In the genomic region with DNA sequence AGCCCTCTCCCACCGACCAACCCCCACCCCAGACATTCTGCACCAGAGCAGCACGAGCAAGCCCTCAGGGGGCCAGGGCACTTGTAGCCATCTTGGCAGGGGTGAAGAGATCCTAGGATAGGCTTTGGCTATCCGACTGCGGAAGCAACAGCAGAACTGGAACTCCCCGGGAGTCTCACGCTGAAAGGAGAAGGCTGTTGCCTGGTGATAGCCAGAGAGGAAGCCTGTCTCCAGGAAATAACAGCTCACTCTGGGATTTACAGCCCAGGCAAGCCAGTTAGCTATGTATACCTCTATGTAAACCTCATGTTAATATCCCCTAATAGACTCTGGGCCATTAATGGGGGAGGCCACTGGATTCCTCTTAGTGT, we compare ENCODE assay signal across 9 mouse cellular contexts. TPM values are rescaled to one million over a fixed set of nuclear protein-coding genes. Genes with fewer than 3 reads are reported as not detected.
DNase-seq lines count a peak whose midpoint lies in the region; ATAC-seq lines count a peak whose summit lies in the region.
"Had no signal": no experiment of that assay in that cellular context is flagged by ENCODE, and none has a peak within 500 bp of the region (broad histone marks: within the 10 kb centered on the region; RNA-seq: fewer than 3 reads in every experiment).

No protein-coding gene starts in this region.

- ATAC-seq in common myeloid progenitor, adult 5-6 weeks (replicated peaks; ENCODE audit: low read depth, poor library complexity, severe bottlenecking): peak; percentile 45
- no peak for ATAC-seq in liver, embryonic 16.5 days (ENCODE audit: low read depth)

- intact Hi-C loops in heart, postnatal 36 days (cut with DNase I): no loop called here

- H3K4me2 ChIP-seq in liver, embryonic 16.5 days (ENCODE audit: low read depth, low read length): peak overlapping the region; percentile 51

- H3K36me3 ChIP-seq in liver, embryonic 16.5 days (ENCODE audit: control insufficient read depth, insufficient read depth): peaks cover 10% of the 10 kb centered on the region

- H3K9ac ChIP-seq in liver, embryonic 16.5 days (ENCODE audit: low read depth, low read length): no peak overlapping the region

- H3K9me3 ChIP-seq in liver, embryonic 16.5 days (replicated peaks; ENCODE audit: control insufficient read depth, low read length): no peaks in the 10 kb centered on the region

- H3K4me3 ChIP-seq in liver, embryonic 16.5 days (ENCODE audit: low read depth, low read length): peak overlapping the region; percentile 30

- WGBS in liver, embryonic 16.5 days (ENCODE audit: insufficient replicate concordance): 14% methylated on average over 6 of the region's 6 CpGs

- peak; percentile 19 for DNase-seq in layer of hippocampus, adult 9-11 months
- no peak for DNase-seq in layer of hippocampus, adult 18-20 months (ENCODE audit: low spot score in 2 of 2)
- peak; percentile 43 to 45 for DNase-seq in heart, postnatal 36 days
- no peak for DNase-seq in MN1 (ENCODE audit: low spot score)
- DNase-seq in natural killer cell, adult 2 months (ENCODE audit: low spot score in 2 of 2): no peak
- no peak for DNase-seq in left cerebral cortex, adult 11 months (ENCODE audit: low spot score)

- H3K27ac ChIP-seq in liver, embryonic 16.5 days (ENCODE audit: low read length): no peak overlapping the region

- H3K4me1 ChIP-seq in liver, embryonic 16.5 days (ENCODE audit: control insufficient read depth, low read depth, low read length): peaks cover 15% of the 10 kb centered on the region

- no peaks in the 10 kb centered on the region for H3K27me3 ChIP-seq in liver, embryonic 16.5 days (ENCODE audit: control insufficient read depth, insufficient read depth, low read depth, low read length)

RNA-seq across cellular contexts. Expression of gene Lgals3bp, which starts 1.3 kb away (rescaled TPM):
- 10 to 100 TPM; 18.3 to 18.8 TPM for total RNA-seq in layer of hippocampus, adult 18-20 months (2021)
- total RNA-seq in common myeloid progenitor, adult 5-6 weeks (2017): 107 and 108 TPM in 2 replicates
- 10 to 100 TPM; 26.2 to 48.2 TPM for total RNA-seq in heart, postnatal 36 days (2021)
- 33.9 and 43.7 TPM in 2 replicates for polyA plus RNA-seq in liver, embryonic 16.5 days (2015; fragmentation: Nextera tagmentation; extraction: Ambion mirVana)

RNA-seq across cellular contexts. Expression of gene Cant1, which starts 18.3 kb away (rescaled TPM):
- 10 to 100 TPM; 41.4 to 44.8 TPM for total RNA-seq in layer of hippocampus, adult 18-20 months (2021)
- 12.1 and 21.0 TPM in 2 replicates for total RNA-seq in common myeloid progenitor, adult 5-6 weeks (2017)
- total RNA-seq in heart, postnatal 36 days (2021): 10 to 100 TPM; 16.4 to 18.3 TPM
- 6.8 and 8.2 TPM in 2 replicates for polyA plus RNA-seq in liver, embryonic 16.5 days (2015; fragmentation: Nextera tagmentation; extraction: Ambion mirVana)

RNA-seq across cellular contexts. Expression of gene C1qtnf1, which starts 27.5 kb away (rescaled TPM):
- total RNA-seq in layer of hippocampus, adult 18-20 months (2021): 1 to 10 TPM; 2.0 to 2.9 TPM
- total RNA-seq in common myeloid progenitor, adult 5-6 weeks (2017): not detected in 2 replicates
- total RNA-seq in heart, postnatal 36 days (2021): 10 to 100 TPM; 19.8 to 24.5 TPM
- 2.0 and 2.5 TPM in 2 replicates for polyA plus RNA-seq in liver, embryonic 16.5 days (2015; fragmentation: Nextera tagmentation; extraction: Ambion mirVana)
- total RNA-seq: hematopoietic stem cell, adult 5-6 weeks had no signal

RNA-seq across cellular contexts. Expression of gene Timp2, which starts 45.0 kb away (rescaled TPM):
- total RNA-seq in layer of hippocampus, adult 18-20 months (2021): 100 to 1,000 TPM; 201 to 256 TPM
- 8.9 and 24.3 TPM in 2 replicates for total RNA-seq in common myeloid progenitor, adult 5-6 weeks (2017)
- 100 to 1,000 TPM; 118 to 123 TPM for total RNA-seq in heart, postnatal 36 days (2021)
- polyA plus RNA-seq in liver, embryonic 16.5 days (2015; fragmentation: Nextera tagmentation; extraction: Ambion mirVana): 5.1 and 6.1 TPM in 2 replicates

RNA-seq across cellular contexts. Expression of gene Cep295nl, which starts 58.3 kb away (rescaled TPM):
- total RNA-seq in layer of hippocampus, adult 18-20 months (2021): 1 to 10 TPM in 1 of 2 experiments, under 1 TPM in 1; 0.61 to 1.2 TPM
- not detected in 2 replicates for total RNA-seq in common myeloid progenitor, adult 5-6 weeks (2017)
- under 1 TPM; 0.56 to 0.76 TPM for total RNA-seq in heart, postnatal 36 days (2021)
- not detected in 2 replicates for polyA plus RNA-seq in liver, embryonic 16.5 days (2015; fragmentation: Nextera tagmentation; extraction: Ambion mirVana)

Comparison
In these comparisons a context has a peak if more than half of its experiments do, and no peak if none do; other contexts are left out.
1. DNase-seq: peak in layer of hippocampus, adult 9-11 months (single experiment) and heart, postnatal 36 days (2 of 2); none in layer of hippocampus, adult 18-20 months (0 of 2), MN1 (single experiment), natural killer cell, adult 2 months (0 of 2) and left cerebral cortex, adult 11 months (single experiment).
2. RNA of gene C1qtnf1, which starts 27.5 kb away (total RNA-seq): 19.8 to 24.5 TPM in heart, postnatal 36 days; 2.0 to 2.9 TPM in layer of hippocampus, adult 18-20 months and not detected in common myeloid progenitor, adult 5-6 weeks; every median in the first group is over 4 times any median in the second.